Mouse (Mus musculus): ENCODE measurements around the gene Relt. TPM values are rescaled to one million over a fixed set of nuclear protein-coding genes. Genes with fewer than 3 reads are reported as not detected.

The Relt gene
- polyA plus RNA-seq, 1 experiment from 2014 or later = 1.8 TPM

DNA sequence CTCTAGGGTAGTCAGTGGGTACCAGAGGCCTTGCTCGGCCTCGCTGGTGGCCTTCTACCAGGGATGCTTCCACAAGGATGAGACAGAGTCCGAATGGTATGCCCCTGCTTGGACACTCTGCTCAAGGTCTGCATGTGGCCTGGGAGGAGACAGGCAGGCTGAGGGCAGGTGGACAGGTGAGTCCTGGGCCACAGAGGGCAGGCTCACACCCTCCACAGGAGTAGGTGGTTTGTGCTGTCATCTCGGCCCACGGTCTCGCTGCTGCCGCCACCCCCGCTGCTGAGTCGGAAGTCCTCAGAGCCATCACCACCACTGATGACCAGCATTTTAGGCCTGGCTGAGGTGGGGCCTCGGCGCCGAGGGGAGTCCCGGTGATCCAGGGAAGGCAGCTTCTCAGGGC lies 10.0 kb upstream of the Relt start:
- no peak overlapping the region for H3K9ac ChIP-seq (replicated peaks; ENCODE audit: low read length)
- no peak overlapping the region for H3K27ac ChIP-seq (replicated peaks; ENCODE audit: low read depth, low read length)
- DNase-seq (ENCODE audit: low spot score) (no peak), ATAC-seq (replicated peaks; ENCODE audit: insufficient number of reproducible peaks, low FRiP score, low TSS enrichment, low read depth) (no peak)
- H3K9me3 ChIP-seq (replicated peaks; ENCODE audit: control insufficient read depth, low read length) = no peaks in the 10 kb centered on the region
- no peaks in the 10 kb centered on the region for H3K4me1 ChIP-seq (ENCODE audit: control insufficient read depth, insufficient read depth, low read length)
- H3K36me3 ChIP-seq (replicated peaks; ENCODE audit: control insufficient read depth, insufficient read depth, low read depth, low read length) = peaks cover 2% of the 10 kb centered on the region
- 90% methylated on average over 13 of the region's 13 CpGs for WGBS
- no peak overlapping the region for H3K4me2 ChIP-seq (ENCODE audit: low read depth, low read length)
- no peaks in the 10 kb centered on the region for H3K27me3 ChIP-seq (ENCODE audit: control insufficient read depth, insufficient read depth, low read length)
- no peak overlapping the region for H3K4me3 ChIP-seq (ENCODE audit: low read depth, low read length)

DNA sequence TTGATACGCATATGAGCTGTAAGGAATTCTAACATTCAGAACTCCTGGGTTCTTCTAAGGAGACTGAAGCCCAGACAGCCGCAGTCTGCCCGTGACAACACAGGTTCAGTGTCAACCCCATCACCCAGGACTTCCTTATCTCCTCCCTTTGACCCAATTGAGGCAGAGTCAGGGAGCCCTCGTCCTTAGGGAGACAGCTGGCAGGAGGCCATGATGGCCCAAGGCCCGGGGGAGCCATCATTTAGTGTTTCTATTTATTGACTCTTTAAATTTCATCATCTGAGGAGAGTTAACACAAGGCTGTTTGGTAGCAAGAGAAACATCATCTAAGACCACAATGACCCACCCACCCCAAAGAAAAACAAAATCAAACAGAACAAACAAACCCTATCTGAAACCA lies 8.6 kb upstream of the Relt start:
- ATAC-seq (replicated peaks; ENCODE audit: insufficient number of reproducible peaks, low FRiP score, low TSS enrichment, low read depth) (no peak), DNase-seq (ENCODE audit: low spot score) (no peak)
- H3K4me3 ChIP-seq (ENCODE audit: low read depth, low read length) = no peak overlapping the region
- H3K9me3 ChIP-seq (replicated peaks; ENCODE audit: control insufficient read depth, low read length) = no peaks in the 10 kb centered on the region
- no peaks in the 10 kb centered on the region for H3K27me3 ChIP-seq (ENCODE audit: control insufficient read depth, insufficient read depth, low read length)
- no peaks in the 10 kb centered on the region for H3K4me1 ChIP-seq (ENCODE audit: control insufficient read depth, insufficient read depth, low read length)
- peaks cover 2% of the 10 kb centered on the region for H3K36me3 ChIP-seq (replicated peaks; ENCODE audit: control insufficient read depth, insufficient read depth, low read depth, low read length)
- no peak overlapping the region for H3K9ac ChIP-seq (replicated peaks; ENCODE audit: low read length)
- H3K27ac ChIP-seq (replicated peaks; ENCODE audit: low read depth, low read length) = no peak overlapping the region
- H3K4me2 ChIP-seq (ENCODE audit: low read depth, low read length) = no peak overlapping the region
- 85% methylated on average over 5 of the region's 5 CpGs for WGBS

DNA sequence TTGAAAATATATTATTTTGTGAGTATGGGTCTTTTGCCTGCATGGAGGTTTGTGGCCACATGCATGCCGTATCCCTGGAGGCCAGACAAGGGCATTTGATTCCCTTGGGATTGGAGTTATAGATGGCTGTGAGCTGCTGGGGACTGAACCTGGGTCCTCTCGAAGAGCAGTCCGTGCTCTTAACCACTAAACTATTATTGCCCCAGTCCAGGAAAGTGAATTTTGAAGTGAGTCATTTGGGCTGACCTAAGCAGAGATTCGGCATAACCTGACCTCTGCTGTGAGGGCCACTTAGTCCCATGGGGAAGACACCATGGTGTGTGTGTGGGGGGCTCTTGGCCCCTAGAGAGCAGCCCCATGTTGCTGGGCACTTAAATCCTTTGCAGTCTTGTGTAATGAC lies 8.1 kb upstream of the Relt start:
- Histone ChIP-seq H3K27ac (replicated peaks; ENCODE audit: low read depth, low read length) (no peak overlapping the region), H3K27me3 (ENCODE audit: control insufficient read depth, insufficient read depth, low read length) (no peaks in the 10 kb centered on the region), H3K36me3 (replicated peaks; ENCODE audit: control insufficient read depth, insufficient read depth, low read depth, low read length) (peaks cover 2% of the 10 kb centered on the region), H3K4me3 (ENCODE audit: low read depth, low read length) (no peak overlapping the region), H3K9me3 (replicated peaks; ENCODE audit: control insufficient read depth, low read length) (no peaks in the 10 kb centered on the region), H3K9ac (replicated peaks; ENCODE audit: low read length) (no peak overlapping the region), H3K4me2 (ENCODE audit: low read depth, low read length) (no peak overlapping the region), H3K4me1 (ENCODE audit: control insufficient read depth, insufficient read depth, low read length) (no peaks in the 10 kb centered on the region)
- ATAC-seq (replicated peaks; ENCODE audit: insufficient number of reproducible peaks, low FRiP score, low TSS enrichment, low read depth) (no peak), DNase-seq (ENCODE audit: low spot score) (no peak)
- WGBS = 86% methylated on average over 4 of the region's 4 CpGs

DNA sequence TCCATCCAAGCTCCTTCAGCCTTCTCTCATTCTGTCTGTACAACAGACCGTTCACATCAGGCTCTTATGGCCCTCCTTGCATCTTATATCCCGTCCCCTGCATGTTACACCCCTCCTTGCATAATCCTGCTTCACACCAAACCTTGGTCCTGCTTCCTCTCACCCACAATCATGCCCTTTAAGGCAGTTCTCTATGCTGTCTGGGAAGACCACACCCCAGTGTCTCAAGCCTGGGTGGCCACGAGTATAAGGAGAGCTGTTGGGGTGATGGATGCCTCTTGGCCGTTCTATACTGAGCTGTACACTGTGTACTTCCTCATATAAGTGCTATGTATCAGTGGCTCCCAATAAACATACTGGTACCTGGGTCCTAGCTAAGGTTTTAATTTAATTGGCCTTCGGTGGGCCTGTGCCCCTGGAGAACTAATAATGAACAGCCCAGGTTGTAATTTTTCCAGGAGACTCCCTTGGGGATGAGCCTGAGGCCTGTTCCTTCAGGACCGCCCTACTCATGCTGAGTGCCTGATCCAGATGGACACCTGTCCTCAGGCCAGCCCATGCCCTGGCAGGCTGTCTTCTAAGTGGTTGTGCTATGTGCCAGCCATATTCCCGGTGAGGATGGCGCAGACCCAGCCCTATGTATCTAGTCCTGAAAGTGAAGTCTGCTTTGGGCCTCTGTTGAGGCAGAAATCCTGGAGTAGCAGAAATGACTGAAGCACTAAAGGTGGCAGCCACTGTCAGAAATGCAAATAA lies 6.8 kb upstream of the Relt start:
- no peaks in the 10 kb centered on the region for H3K9me3 ChIP-seq (replicated peaks; ENCODE audit: control insufficient read depth, low read length)
- DNase-seq (ENCODE audit: low spot score) (no peak), ATAC-seq (replicated peaks; ENCODE audit: insufficient number of reproducible peaks, low FRiP score, low TSS enrichment, low read depth) (no peak)
- H3K4me3 ChIP-seq (ENCODE audit: low read depth, low read length) = no peak overlapping the region
- 86% methylated on average over 8 of the region's 8 CpGs for WGBS
- H3K27me3 ChIP-seq (ENCODE audit: control insufficient read depth, insufficient read depth, low read length) = no peaks in the 10 kb centered on the region
- H3K4me2 ChIP-seq (ENCODE audit: low read depth, low read length) = no peak overlapping the region
- H3K36me3 ChIP-seq (replicated peaks; ENCODE audit: control insufficient read depth, insufficient read depth, low read depth, low read length) = peaks cover 2% of the 10 kb centered on the region
- no peak overlapping the region for H3K27ac ChIP-seq (replicated peaks; ENCODE audit: low read depth, low read length)
- H3K9ac ChIP-seq (replicated peaks; ENCODE audit: low read length) = no peak overlapping the region
- no peaks in the 10 kb centered on the region for H3K4me1 ChIP-seq (ENCODE audit: control insufficient read depth, insufficient read depth, low read length)

DNA sequence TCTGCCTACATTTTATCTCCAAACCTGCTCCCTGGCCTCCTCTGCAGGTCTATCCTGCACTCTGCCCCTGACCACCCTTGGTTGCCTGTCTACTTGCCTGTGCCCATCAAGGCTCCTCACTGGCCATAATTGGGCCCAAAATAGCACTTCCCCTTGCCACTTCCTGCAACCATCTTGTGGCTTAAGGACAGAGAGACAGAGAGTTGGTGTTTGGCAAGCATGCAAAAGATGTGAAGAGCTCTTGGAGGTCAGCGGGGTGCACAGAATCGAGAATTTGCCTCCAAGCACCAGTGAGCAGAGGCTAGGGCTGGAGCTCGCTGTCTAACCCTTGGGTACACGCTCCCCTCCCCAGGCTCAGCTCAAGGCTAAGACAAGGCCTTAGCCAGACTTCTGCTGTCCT lies 5.3 kb upstream of the Relt start:
- H3K27me3 ChIP-seq (ENCODE audit: control insufficient read depth, insufficient read depth, low read length) = no peaks in the 10 kb centered on the region
- WGBS = 60% methylated on average over 4 of the region's 4 CpGs

DNA sequence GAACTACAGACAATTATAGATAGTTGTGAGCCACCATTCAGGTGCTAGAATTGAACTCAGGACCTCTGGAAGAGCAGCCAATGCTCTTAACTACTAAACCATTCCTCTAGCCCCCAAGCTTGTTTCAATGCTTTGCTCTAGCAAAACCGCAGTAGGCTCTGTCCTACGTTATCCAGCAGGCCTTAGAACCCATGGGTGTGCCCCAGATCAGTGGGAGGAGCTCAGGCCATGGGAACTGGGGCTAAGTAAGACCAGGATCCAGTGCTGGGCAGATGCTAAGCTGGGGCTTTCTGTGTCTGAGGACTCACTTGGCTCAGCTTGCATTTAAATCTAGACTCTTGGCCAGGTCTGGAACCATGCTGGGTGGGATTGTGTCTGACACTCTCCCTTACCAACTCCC lies 4.3 kb upstream of the Relt start:
- DNase-seq (ENCODE audit: low spot score) = no peak
- ATAC-seq (replicated peaks; ENCODE audit: insufficient number of reproducible peaks, low FRiP score, low TSS enrichment, low read depth) = no peak
- no peaks in the 10 kb centered on the region for H3K9me3 ChIP-seq (replicated peaks; ENCODE audit: control insufficient read depth, low read length)
- 61% methylated on average over 2 of the region's 2 CpGs for WGBS
- no peak overlapping the region for H3K4me3 ChIP-seq (ENCODE audit: low read depth, low read length)
- H3K4me2 ChIP-seq (ENCODE audit: low read depth, low read length) = no peak overlapping the region
- peaks cover under 1% of the 10 kb centered on the region; the same call in 1 of the 2 replicates for H3K36me3 ChIP-seq (replicated peaks; ENCODE audit: control insufficient read depth, insufficient read depth, low read depth, low read length)
- H3K4me1 ChIP-seq (ENCODE audit: control insufficient read depth, insufficient read depth, low read length) = no peaks in the 10 kb centered on the region
- H3K27ac ChIP-seq (replicated peaks; ENCODE audit: low read depth, low read length) = no peak overlapping the region
- H3K27me3 ChIP-seq (ENCODE audit: control insufficient read depth, insufficient read depth, low read length) = no peaks in the 10 kb centered on the region
- H3K9ac ChIP-seq (replicated peaks; ENCODE audit: low read length) = no peak overlapping the region

More for the DNA sequence above, 5.3 kb upstream of the Relt start:
- DNase-seq (ENCODE audit: low spot score) (no peak), ATAC-seq (replicated peaks; ENCODE audit: insufficient number of reproducible peaks, low FRiP score, low TSS enrichment, low read depth) (no peak)
- Histone ChIP-seq H3K9ac (replicated peaks; ENCODE audit: low read length) (no peak overlapping the region), H3K36me3 (replicated peaks; ENCODE audit: control insufficient read depth, insufficient read depth, low read depth, low read length) (peaks cover 2% of the 10 kb centered on the region; the same call in 1 of the 2 replicates), H3K4me3 (ENCODE audit: low read depth, low read length) (no peak overlapping the region), H3K4me1 (ENCODE audit: control insufficient read depth, insufficient read depth, low read length) (no peaks in the 10 kb centered on the region), H3K9me3 (replicated peaks; ENCODE audit: control insufficient read depth, low read length) (no peaks in the 10 kb centered on the region), H3K27ac (replicated peaks; ENCODE audit: low read depth, low read length) (no peak overlapping the region), H3K4me2 (ENCODE audit: low read depth, low read length) (no peak overlapping the region)

DNA sequence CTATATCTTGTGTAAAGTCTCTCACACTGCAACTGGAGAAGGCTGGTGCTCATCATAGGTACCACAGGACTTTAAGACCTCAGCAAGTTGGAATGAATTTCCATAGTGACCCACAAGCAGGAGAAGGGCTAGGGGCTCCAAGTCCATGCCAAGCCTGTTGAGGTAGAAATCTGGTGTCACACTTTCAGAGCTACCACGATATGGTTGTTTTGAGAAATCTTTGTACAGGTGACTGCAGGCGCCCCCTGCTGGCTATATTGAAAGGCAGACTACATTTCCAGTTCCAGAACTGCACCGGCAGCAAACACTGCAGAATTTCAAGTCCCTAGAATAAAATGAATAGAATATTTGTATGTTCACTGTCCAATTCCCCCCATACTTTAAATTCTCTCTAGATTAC lies 3.4 kb upstream of the Relt start:
- no peak for ATAC-seq (replicated peaks; ENCODE audit: insufficient number of reproducible peaks, low FRiP score, low TSS enrichment, low read depth)
- 12% methylated on average over 3 of the region's 3 CpGs for WGBS
- no peaks in the 10 kb centered on the region for H3K36me3 ChIP-seq (replicated peaks; ENCODE audit: control insufficient read depth, insufficient read depth, low read depth, low read length)
- H3K4me2 ChIP-seq (ENCODE audit: low read depth, low read length) = no peak overlapping the region
- DNase-seq (ENCODE audit: low spot score) = peak; percentile 79
- H3K27me3 ChIP-seq (ENCODE audit: control insufficient read depth, insufficient read depth, low read length) = no peaks in the 10 kb centered on the region
- no peaks in the 10 kb centered on the region for H3K9me3 ChIP-seq (replicated peaks; ENCODE audit: control insufficient read depth, low read length)
- no peaks in the 10 kb centered on the region for H3K4me1 ChIP-seq (ENCODE audit: control insufficient read depth, insufficient read depth, low read length)
- no peak overlapping the region for H3K9ac ChIP-seq (replicated peaks; ENCODE audit: low read length)
- H3K4me3 ChIP-seq (ENCODE audit: low read depth, low read length) = no peak overlapping the region
- no peak overlapping the region for H3K27ac ChIP-seq (replicated peaks; ENCODE audit: low read depth, low read length)

DNA sequence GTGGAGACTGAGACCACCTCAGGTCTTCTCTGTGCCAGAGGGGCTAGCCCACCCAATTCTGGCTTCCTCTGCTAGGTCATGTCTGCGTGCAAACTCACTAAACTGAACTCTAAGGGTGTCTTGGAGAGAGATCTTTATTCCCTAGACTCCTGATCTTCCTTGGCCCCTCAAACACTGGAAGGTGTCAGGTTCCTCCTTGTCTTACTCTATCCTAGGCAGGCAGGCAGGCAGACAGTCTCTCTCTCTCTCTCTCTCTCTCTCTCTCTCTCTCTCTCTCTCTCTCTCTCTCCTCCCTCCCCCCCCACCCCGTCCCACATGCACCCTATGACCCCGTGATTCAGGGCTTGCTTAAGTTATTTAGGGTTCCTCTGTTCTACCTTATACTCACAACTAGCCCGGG lies 893 bp downstream of the Relt start:
- Histone ChIP-seq H3K27me3 (ENCODE audit: control insufficient read depth, insufficient read depth, low read length) (no peaks in the 10 kb centered on the region), H3K27ac (replicated peaks; ENCODE audit: low read depth, low read length) (no peak overlapping the region), H3K9me3 (replicated peaks; ENCODE audit: control insufficient read depth, low read length) (no peaks in the 10 kb centered on the region), H3K9ac (replicated peaks; ENCODE audit: low read length) (peak overlapping the region; percentile 74), H3K4me1 (ENCODE audit: control insufficient read depth, insufficient read depth, low read length) (no peaks in the 10 kb centered on the region), H3K4me2 (ENCODE audit: low read depth, low read length) (peak overlapping the region; percentile 99), H3K4me3 (ENCODE audit: low read depth, low read length) (peak overlapping the region; percentile 73), H3K36me3 (replicated peaks; ENCODE audit: control insufficient read depth, insufficient read depth, low read depth, low read length) (no peaks in the 10 kb centered on the region)
- DNase-seq (ENCODE audit: low spot score) (no peak), ATAC-seq (replicated peaks; ENCODE audit: insufficient number of reproducible peaks, low FRiP score, low TSS enrichment, low read depth) (peak; percentile 1; the same call in 1 of the 2 replicates)
- 4% methylated on average over 4 of the region's 4 CpGs for WGBS

Data from embryonic facial prominence, embryonic 11.5 days (tissue).